Mouse (Mus musculus): ENCODE measurements at regions not wholly inside any gene's neighbourhood (a gene's known extent, or its start where the extent isn't known, plus 50 kb on each side); places are given as distances from the start of the nearest gene placed in this dataset.

DNA sequence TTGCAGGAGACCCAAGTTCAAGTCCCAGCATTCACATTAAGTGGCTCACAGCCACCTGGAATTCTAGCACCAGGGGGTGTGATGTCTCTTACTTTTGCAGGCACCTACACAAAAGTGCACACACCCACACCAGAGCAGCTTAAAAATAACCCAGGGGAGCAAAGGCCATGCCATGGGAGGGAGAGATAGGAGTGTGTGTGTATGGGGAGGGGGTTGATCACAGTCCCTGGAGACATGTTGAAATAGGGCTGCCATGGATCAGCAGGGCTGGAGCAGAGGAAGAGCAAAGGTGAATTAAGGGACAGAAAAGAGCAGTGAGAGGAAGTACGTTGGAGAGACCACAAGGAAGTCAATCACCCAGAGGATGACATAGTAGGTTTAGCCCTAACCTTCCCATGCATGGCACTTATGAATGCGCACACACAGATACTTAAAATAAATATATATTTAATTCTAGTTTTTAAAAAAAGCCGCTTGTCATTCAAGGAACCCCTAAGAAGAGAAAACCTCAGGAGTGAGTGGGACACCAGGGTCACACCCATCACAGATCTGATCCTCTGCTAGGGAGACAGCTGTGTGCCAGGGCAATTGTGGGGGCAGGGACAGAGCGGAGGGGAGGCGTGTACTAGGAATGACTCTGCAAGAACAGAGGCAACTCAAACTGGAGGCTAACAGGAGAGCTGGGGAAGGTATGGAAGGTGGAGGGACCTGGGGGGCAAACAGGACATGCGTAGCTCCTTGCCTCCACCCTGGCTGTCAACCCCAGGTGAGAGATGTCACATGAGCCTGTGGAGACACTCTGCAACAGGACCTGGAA lies 189.5 kb upstream of the Rybp start:
- no peak for DNase-seq (ENCODE audit: low read depth in 2 of 2, low spot score in 2 of 2)

DNA sequence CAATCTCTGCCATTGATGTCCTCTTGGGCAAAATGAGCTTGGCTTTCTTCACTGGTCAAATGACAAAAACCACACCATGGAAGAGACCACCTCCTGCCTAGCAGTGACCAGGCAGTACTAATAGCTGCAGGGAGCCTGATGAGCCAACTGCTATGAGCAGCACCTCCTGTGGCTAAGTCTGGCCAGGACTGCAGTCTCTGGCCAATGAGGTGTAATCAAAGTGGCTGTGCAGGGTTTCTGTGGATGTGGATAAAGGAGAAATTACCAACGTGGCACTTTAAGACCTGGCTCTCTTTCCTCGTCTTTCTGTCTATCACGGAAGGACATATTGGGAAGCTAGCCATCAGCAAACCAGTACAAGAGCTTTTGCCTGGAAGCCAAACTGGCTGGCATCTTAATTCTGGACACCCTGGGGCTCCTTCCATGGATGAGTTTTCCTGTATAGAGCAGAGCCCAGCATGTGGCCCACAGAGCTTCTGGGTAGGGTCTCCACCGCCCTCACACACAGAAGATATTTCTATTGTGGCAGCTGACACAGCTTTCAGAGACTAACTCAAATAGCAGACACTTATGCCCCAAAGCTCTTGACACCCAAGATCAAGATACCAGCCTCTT lies 188.2 kb upstream of the Rybp start:
- no peak for DNase-seq (ENCODE audit: low read depth in 2 of 2, low spot score in 2 of 2)

DNA sequence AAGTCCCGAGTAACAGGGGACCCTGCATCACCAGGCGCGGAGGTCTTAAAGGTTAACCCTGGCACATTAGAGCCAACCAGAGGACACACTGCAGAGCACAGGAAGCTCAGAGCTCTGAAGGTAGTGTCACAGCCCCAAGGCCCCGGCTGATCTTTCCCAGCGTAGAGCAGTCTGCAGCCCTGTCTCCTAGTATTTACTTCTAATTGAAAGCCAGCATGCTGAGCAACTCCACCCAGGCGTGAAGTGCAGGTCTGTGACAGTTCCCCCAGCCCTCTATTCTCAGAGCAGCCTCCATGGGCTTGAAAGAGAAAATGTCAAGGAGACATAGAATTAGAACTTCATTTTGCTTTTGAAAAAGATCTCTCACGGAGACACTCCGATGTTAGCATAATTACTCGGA lies 187.0 kb upstream of the Rybp start:
- no peak for DNase-seq (ENCODE audit: low read depth in 2 of 2, low spot score in 2 of 2)

DNA sequence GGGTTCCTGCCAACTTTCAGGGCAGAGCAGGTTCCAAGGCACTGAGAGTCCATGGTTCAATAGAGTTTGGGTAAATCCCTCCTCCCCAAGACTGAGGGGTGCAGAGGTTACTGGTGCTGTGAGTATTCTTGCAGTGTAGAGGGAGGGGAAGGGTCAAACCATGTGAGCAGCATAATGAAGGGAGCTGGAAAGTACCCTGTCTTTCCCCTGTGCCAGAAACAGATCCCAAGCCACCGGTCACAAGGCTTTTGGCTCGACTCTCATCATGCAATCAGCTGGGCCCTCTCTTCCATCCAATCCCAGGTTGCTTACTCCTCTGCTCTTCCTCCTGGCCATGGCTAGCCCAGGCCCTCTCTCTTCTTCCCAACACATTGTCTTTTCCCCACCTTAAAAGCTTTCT lies 182.8 kb upstream of the Rybp start:
- DNase-seq (ENCODE audit: low read depth in 2 of 2, low spot score in 2 of 2), result no peak

DNA sequence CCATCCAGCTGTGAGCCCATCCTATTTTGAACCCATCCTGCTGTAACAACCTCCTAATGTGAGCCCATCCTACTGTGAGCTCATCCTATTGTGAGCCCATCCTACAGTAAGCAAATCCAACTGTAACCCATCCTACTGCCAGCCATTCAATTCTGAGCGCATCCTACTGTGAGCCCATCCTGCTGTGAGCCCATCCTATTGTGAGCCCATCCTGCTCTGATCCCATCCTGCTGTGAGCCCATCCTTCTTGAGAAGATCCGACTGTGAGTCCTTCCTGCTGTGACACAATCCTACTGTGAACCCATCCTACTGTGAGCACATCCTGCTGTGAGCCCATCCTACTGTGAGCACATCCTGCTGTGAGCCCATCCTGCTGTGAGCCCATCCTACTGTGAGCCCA lies 175.5 kb upstream of the Rybp start:
- no peak for DNase-seq (ENCODE audit: low read depth in 2 of 2, low spot score in 2 of 2)

DNA sequence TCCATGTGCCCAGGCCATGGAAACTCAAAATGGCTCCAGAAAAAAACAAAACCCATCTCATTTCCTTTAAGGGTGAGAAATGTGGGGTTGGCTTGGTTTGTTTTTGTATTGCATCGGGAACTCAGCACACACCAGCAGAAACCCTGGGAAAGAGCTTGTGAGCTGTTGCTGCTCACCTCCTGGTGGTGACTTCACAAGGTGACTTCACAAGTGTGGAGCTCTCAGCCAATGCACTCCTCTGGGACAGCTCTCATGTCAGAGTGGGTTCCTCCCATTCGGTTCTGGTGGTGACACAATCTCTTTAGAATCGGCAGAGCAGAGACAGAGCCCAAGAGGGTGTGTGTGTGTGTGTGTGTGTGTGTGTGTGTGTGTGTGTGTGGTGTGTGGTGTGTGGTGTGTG lies 166.1 kb upstream of the Rybp start:
- no peak for DNase-seq (ENCODE audit: low read depth in 2 of 2, low spot score in 2 of 2)

DNA sequence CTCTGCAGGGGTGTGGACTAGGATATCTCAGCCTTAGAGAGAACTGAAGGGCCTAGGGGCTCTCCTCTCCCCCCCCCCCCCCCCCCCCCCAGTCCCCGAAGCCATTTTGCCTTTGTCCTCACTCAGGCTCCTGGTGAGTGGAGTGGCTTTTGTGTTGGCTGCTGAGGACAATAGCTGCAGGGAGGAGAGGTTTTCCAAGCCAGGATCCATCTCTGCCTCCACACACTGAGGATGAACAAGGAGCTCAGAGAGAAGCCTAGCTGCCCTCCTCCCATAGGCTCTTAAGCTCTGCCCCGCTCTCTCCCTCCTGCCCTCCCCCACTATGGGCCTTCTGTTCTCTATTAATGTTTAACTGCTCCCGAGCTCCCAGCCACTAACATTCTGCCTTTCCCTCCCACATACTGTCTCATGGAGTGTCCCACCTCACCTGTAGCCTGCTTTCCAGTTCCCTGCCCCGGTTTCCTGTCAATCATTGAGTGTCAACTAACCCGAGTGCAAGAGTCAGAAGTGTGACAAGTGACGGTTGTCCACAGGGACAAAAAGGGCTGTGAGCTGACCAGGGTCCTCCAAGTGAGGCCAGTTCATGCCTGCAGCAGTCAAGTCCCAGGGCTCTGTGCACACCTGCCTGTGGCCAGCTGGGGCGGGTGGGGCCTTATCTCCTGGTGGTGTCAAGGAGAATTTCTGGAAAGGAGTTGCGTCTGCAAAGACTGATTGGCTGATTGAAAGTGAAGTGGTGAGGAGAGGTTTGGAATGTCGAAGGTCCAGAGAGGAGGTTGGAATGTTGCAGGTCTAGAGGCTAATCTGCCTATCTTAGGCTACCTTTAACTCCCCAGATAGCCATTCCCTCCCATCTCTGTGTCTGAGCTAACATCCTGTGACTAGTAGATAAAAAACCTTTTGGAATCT lies 165.1 kb upstream of the Rybp start:
- DNase-seq (ENCODE audit: low read depth in 2 of 2, low spot score in 2 of 2), result no peak

DNA sequence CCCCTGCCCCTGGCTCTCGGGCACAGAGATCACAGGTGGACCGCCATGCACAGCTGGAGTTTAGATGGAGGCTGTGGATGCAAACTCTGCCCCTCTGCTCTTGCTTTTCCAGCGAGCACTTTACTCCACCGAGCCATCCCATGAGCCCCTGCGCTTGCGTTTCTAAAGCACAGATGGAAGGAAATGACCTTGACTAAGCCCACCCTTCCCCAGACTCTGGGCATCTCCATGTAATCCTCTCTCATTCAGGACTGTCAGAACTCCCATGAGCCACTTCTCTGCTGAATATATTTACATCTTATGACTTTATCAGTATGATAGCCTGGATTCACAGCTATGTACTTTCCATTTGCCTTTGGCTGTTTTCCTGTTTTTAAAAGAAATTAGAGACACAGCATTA lies 162.8 kb upstream of the Rybp start:
- DNase-seq (ENCODE audit: low read depth in 2 of 2, low spot score in 2 of 2), result no peak

DNA sequence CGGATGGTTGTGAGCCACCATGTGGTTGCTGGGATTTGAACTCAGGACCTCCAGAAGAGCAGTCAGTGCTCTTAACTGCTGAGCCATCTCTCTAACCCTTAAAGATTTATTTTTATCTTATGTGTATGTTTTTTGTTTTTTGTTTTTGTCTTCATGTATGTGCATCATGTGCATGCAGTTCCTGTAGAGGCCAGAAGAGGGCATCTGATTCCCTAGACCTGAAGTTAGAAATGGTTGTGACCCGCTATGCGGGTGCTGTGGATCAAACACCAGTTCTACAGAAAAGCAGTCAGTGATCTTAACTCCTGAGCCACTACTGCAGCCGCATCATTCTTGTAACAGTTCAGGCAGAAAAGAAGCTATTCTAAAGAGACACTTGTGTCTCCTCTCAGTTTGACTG lies 161.8 kb upstream of the Rybp start:
- no peak for DNase-seq (ENCODE audit: low read depth in 2 of 2, low spot score in 2 of 2)

DNA sequence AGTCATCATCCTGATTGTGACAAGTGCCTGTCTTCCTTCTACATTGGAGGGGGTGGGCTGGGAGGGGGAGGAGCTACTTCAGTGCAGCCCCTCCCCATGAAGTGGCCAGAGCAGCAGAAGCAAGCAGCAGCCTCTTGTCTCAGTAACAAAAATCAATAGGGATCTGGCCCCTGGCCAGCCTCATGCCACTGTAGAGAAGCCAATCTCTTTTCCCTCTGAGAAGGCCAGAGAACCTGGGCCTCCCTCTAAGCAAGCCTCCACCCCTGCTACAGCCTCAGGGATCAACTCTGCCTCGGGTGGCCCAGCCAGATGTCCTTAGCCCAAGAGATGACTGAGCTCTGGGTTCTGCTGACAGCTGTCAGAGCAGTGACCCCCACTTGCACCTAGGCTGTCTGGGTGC lies 159.9 kb upstream of the Rybp start:
- DNase-seq (ENCODE audit: low read depth in 2 of 2, low spot score in 2 of 2), result no peak

DNA sequence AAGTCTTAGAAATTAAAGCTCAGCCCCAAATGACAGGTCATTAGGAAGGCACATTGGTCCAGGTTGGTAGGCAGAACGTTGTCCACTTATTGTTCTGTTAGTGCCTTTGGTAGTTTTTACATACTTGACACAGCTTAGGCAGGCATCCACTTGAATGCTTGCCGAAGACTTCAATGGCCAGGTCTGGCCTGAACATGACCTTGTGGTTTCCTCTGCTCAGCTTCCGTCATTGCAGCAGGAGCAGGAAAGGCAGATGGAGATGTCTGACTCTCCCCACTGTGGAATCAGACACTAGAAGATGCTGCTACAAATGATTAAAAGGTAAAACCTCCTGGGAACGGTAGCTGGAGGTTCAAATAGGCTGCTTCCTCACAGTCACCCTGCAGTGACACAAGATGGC lies 159.5 kb upstream of the Rybp start:
- no peak for DNase-seq (ENCODE audit: low read depth in 2 of 2, low spot score in 2 of 2)

DNA sequence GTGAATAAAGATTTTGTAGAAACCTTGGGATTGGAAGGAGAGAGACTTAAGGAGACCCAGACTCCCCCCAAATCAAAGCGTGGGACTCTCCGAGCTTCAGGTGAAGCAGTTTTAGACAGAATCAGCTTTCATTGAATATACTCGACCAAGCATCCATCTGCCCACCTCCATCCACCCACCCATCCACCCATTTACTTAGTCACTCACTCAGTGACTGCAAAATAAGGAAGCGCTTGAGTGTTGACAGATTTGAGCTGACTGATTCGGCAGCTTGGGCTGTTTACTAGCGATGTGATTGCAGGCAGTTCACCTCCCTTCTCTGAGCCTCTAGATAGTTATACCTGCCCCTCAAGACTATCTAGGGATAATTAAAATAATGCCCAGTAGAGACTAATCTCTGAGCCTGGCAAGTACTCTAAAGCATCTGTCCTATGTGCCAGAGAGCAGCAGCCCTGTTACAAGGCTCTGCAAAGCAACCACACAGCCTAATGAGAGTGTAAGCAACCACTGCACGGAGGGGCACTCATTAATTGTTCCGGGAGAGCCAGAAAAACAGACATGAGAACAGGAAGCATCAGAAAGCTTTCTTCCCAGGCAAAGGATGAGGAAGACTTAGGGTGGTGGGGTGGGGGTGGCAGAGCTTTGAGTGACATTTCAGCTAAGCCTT lies 151.9 kb upstream of the Rybp start:
- peak in 1 of 2 experiments; percentile 3 for DNase-seq (ENCODE audit: low read depth in 2 of 2, low spot score in 2 of 2)

DNA sequence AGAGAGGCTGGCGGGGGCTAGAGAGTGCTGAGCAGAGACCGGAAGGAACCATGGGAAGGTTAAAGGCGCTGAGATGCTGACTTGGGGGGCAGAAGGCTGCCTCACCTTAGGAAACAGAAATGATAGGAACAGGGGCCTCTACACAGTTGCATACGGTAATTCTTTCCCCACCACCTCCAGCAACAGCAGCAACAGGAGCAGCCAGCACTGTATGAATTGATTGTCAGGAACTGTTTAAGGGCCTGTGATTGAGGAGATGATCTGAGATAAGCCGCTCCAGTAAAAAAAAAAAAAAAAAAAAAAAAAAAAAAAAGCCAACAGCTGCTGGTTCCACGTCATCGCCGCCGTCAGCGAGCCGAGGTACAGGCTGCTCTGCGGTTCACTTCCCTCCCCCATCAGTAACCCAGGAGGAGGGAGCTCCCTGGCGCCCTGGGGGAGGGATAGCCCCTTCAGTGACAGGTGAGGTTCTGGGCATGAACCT lies 151.3 kb upstream of the Rybp start:
- DNase-seq (ENCODE audit: low read depth in 2 of 2, low spot score in 2 of 2), result peak; percentile 50 to 64

DNA sequence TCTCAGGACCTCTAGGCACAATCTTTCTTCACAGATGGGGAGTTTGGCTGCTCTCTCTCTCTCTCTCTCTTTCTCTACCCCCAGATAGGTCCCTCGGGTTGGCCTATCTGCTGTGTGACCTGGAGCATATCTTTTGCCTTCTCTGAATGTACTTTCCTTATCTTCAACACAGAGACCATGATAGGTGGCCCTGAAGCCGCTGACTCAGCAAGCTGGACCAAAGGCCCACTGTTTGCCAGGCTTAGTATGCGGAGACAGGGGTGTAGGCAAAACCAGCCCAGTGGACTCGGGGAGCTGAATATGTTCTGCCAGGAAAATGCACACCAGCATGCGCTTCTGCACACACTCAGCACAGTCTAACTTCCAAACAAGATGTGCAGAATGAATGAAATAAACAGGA lies 150.7 kb upstream of the Rybp start:
- no peak for DNase-seq (ENCODE audit: low read depth in 2 of 2, low spot score in 2 of 2)

DNA sequence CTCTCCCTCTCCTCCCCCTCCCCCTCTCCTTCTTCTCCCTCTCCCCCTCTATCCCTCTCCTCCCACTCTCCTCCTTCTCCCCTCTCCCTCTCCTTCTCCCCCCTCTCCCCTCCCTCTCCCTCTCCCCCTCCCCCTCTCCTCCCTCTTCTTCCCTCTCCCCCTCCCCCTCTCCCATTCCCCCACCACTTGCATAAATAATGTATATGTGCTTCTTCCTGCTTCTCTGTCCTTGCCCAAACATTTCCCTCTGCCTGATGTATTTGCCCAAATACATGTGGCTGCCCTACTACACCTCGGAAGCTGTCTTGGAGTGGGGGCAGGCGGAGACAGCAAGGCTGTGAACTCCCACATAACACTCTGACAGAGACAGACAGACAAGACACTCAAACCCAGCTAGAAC lies 149.2 kb upstream of the Rybp start:
- no peak for DNase-seq (ENCODE audit: low read depth in 2 of 2, low spot score in 2 of 2)

DNA sequence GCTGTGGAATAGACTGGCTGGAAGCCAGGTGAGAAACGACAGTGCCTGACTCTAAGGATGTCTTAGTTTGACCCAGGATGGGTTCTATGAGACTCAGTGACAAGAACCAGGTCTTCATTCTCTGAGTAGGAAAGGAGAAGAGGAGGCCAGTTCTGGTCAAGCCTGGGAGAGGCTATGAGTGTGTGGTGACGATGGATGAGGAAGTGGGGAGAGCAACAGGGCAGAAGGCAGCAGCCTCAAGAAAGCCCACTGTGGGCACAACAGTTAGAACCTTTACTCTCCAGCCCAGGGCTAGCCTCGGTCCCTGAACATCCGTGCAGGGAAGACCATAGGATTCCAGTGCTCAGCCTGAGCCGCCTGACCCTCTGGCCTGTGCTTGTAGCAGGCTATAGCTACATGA lies 147.9 kb upstream of the Rybp start:
- no peak for DNase-seq (ENCODE audit: low read depth in 2 of 2, low spot score in 2 of 2)

DNA sequence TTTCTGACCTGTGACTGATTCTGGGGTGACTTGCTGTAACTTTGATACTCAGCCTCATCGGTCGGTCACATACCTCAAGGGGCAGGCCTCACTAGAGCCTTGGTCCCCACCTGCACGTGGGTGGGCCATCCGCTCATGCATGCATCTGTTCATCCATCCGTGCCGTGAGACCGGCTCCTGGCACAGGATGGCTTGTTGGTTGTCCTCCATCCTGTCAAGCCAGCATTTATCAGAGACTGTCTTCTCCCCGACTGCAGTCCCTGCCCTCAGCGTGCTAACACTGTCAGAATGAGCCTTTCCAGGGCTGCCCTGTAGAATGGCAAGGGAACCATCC lies 146.2 kb upstream of the Rybp start:
- DNase-seq (ENCODE audit: low read depth in 2 of 2, low spot score in 2 of 2), result no peak

DNA sequence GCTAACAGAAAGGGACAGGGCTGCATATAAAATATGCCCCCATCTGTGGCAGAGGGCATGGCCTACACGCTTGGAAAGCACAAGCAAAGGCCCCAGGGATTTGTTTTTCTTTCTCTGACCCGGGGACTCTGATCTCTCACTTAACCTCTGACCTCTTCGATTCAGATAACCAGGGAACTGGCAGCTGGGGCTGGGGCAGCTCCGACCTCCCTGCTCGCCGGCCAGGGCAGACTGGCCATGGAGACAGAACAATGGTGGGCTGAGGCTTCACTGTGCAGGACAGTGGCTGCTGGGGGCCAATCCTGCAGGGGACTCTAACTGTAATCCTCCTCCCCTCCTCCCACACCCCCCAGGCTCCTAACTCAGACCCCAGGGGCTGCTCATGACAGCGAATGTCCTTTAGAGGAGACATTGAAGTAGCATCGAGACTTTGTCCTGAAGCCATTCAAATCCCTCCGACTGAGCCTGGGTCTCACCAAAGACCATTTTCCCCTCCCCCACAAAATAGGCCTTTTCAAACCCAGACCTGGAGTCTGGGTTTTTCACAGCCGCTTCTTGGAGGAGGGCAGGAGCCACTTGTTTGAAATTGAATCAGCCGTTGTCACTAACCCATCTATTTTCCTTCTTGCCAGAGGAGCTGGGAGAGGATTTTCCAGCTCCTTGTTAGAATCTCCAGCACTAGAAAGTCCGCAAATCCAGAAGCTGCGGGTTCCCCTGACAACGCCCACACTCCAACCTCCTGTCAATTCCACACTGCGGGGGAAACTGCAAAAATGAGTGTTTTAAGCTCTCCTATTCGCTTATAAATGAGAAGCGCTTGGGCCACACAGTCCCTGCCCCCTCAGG lies 145.6 kb upstream of the Rybp start:
- DNase-seq (ENCODE audit: low read depth in 2 of 2, low spot score in 2 of 2), result no peak

DNA sequence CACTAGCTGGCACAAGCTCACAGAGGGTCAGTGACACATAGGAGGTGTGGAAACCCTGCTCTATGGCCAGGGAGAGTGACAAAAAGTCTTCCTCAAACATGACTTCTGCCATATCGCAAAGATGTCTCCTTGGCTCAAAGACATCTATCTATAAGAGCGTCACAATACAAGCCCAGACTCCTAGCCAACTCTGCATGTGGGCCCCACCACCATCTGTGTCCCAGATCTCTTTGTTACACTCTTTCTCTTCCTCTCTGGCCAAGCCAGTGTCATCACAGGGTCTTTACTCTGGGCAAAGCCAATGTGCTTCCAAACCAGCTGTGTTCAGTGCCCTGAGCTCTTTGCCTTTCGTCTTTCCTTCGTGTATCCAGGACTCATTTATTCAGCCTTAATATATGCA lies 143.0 kb upstream of the Rybp start:
- no peak for DNase-seq (ENCODE audit: low read depth in 2 of 2, low spot score in 2 of 2)

DNA sequence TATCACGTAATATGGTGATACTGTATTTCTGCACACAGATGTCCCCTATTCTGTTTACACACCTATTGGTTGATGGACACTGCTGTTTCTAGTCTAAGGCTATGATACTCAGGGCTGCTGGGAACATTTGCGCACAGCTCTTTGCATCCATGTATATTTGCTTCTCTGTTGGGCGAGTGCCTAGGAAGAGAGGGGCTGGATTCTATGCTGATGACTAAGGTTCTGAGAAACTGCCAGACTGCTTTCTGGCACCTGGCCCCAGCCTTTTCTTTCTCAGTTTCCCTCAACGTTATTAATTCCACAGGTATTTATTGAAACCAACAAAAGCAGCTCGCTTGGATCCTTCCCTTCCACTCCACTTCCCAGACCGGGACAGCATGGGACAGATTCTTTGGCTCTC lies 142.2 kb upstream of the Rybp start:
- no peak for DNase-seq (ENCODE audit: low read depth in 2 of 2, low spot score in 2 of 2)

DNA sequence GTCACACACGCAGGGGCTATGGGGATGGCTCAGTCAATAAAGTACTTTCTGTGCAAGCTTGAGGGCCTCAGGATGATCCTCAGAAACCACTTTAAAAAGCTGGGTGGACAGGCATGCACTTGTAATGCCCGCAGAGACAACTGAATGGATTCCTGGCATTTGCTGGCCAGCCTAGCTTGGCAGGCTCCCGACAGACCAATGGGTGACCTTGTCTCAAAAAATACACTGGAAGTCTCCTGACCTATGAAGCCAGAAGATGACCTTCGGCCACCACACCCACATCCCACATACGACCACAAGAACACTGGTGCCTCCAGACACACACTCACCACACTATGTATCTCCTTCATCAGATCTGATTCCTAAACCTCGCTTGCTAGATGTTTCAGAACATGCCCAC lies 141.5 kb upstream of the Rybp start:
- DNase-seq (ENCODE audit: low read depth in 2 of 2, low spot score in 2 of 2), result no peak

All from CD8-positive naive resting alpha-beta T cell, adult 2 months (primary cell).